Mouse (Mus musculus): ENCODE data around the gene Mtch1.

GRCm38 (mm10) chr17:29291793-29292192 lies 55.9 kb downstream of the Mtch1 start:
- TF ChIP-seq EP300 (IDR thresholded peaks at IDR 0.05; ENCODE audit: low read depth) (no peak), CTCF (IDR thresholded peaks at IDR 0.05; ENCODE audit: low read depth) (no peak)

All from liver, embryonic 14.5 days (tissue).